Mouse (Mus musculus): ENCODE measurements around the gene Gm2163. TPM values are rescaled to one million over a fixed set of nuclear protein-coding genes. Genes with fewer than 3 reads are reported as not detected.
"Not testable (repeated sequence)": the region's sequence is repeated elsewhere in the genome, so short reads cannot be mapped to it uniquely, and the experiment has no call there.

The Gm2163 gene
- polyA plus RNA-seq (2015; fragmentation: Nextera tagmentation; extraction: Ambion mirVana), result 0.03 TPM in 1 of 2 replicates, not detected in the other

GRCm38 (mm10) chr4:42466452-42466851, at the start of gene Gm2163:
Gene Gm2163, plus strand, starts transcription at chr4:42466752.
- no CpG with 5 or more reads among the region's 5 CpGs for WGBS (ENCODE audit: insufficient replicate concordance)
- DNase-seq, result not testable (repeated sequence)

GRCm38 (mm10) chr4:42439078-42439477, 27.5 kb upstream of the Gm2163 start, which contains the start of gene Gm21586:
Gene Gm21586, plus strand, starts transcription at chr4:42439378.
- WGBS (ENCODE audit: insufficient replicate concordance), result no CpG with 5 or more reads among the region's 18 CpGs
- ATAC-seq (ENCODE audit: low read depth); DNase-seq; H3K9ac ChIP-seq; H3K4me2 ChIP-seq; H3K9me3 ChIP-seq (replicated peaks); H3K27ac ChIP-seq; H3K36me3 ChIP-seq; H3K27me3 ChIP-seq; H3K4me1 ChIP-seq (replicated peaks); H3K4me3 ChIP-seq (replicated peaks): not testable (repeated sequence)

More at GRCm38 (mm10) chr4:42466452-42466851, at the start of gene Gm2163:
- not testable (repeated sequence) for H3K4me3 ChIP-seq (replicated peaks); H3K9ac ChIP-seq; H3K9me3 ChIP-seq (replicated peaks); H3K36me3 ChIP-seq; H3K27me3 ChIP-seq; H3K27ac ChIP-seq; ATAC-seq (ENCODE audit: low read depth); H3K4me2 ChIP-seq; H3K4me1 ChIP-seq (replicated peaks)

GRCm38 (mm10) chr4:42528075-42528474, 61.5 kb downstream of the Gm2163 start, which contains the start of gene Fam205a2:
Gene Fam205a2, minus strand, starts transcription at chr4:42528175.
- H3K9me3 ChIP-seq (replicated peaks); H3K36me3 ChIP-seq; H3K4me3 ChIP-seq (replicated peaks); H3K9ac ChIP-seq; ATAC-seq (ENCODE audit: low read depth); H3K4me2 ChIP-seq; H3K27me3 ChIP-seq; H3K4me1 ChIP-seq (replicated peaks); DNase-seq; H3K27ac ChIP-seq: not testable (repeated sequence)
- no CpG with 5 or more reads among the region's 1 CpGs for WGBS (ENCODE audit: insufficient replicate concordance)

GRCm38 (mm10) chr4:42611895-42612294, 145.3 kb downstream of the Gm2163 start, which contains the start of gene Gm10591:
Gene Gm10591, plus strand, starts transcription at chr4:42612195.
- ATAC-seq (ENCODE audit: low read depth); H3K36me3 ChIP-seq; H3K4me3 ChIP-seq (replicated peaks); H3K9ac ChIP-seq; DNase-seq; H3K27me3 ChIP-seq; H3K27ac ChIP-seq; H3K4me1 ChIP-seq (replicated peaks); H3K9me3 ChIP-seq (replicated peaks); H3K4me2 ChIP-seq: not testable (repeated sequence)
- WGBS (ENCODE audit: insufficient replicate concordance), result no CpG with 5 or more reads among the region's 5 CpGs

GRCm38 (mm10) chr4:42629419-42629818, 162.9 kb downstream of the Gm2163 start, which contains the start of gene Gm2564:
Gene Gm2564, plus strand, starts transcription at chr4:42629719.
- WGBS (ENCODE audit: insufficient replicate concordance), result no CpG with 5 or more reads among the region's 8 CpGs
- H3K9me3 ChIP-seq (replicated peaks); DNase-seq; H3K4me1 ChIP-seq (replicated peaks); H3K9ac ChIP-seq; H3K27me3 ChIP-seq; H3K36me3 ChIP-seq; ATAC-seq (ENCODE audit: low read depth); H3K27ac ChIP-seq; H3K4me3 ChIP-seq (replicated peaks); H3K4me2 ChIP-seq: not testable (repeated sequence)

Other genes with a start within 250 kb of the Gm2163 start
- not detected in 2 replicates for gene Gm10600, start 226.1 kb upstream of the Gm2163 start, polyA plus RNA-seq (2015; fragmentation: Nextera tagmentation; extraction: Ambion mirVana)
- gene Ccl21b, start 211.0 kb upstream of the Gm2163 start, polyA plus RNA-seq (2015; fragmentation: Nextera tagmentation; extraction: Ambion mirVana), result not detected in 2 replicates
- not detected in 2 replicates for gene Gm21953, start 172.5 kb upstream of the Gm2163 start, polyA plus RNA-seq (2015; fragmentation: Nextera tagmentation; extraction: Ambion mirVana)
- gene Fam205a3, start 148.4 kb upstream of the Gm2163 start, polyA plus RNA-seq (2015; fragmentation: Nextera tagmentation; extraction: Ambion mirVana), result not detected in 2 replicates
- not detected in 2 replicates for gene Gm21586, start 27.4 kb upstream of the Gm2163 start, polyA plus RNA-seq (2015; fragmentation: Nextera tagmentation; extraction: Ambion mirVana)
- gene Fam205a2, start 61.4 kb downstream of the Gm2163 start, polyA plus RNA-seq (2015; fragmentation: Nextera tagmentation; extraction: Ambion mirVana), result not detected in 2 replicates
- not detected in 2 replicates for gene Gm10591, start 145.4 kb downstream of the Gm2163 start, polyA plus RNA-seq (2015; fragmentation: Nextera tagmentation; extraction: Ambion mirVana)
- gene Gm2564, start 163.0 kb downstream of the Gm2163 start, polyA plus RNA-seq (2015; fragmentation: Nextera tagmentation; extraction: Ambion mirVana), result not detected in 2 replicates
- gene Ccl27b, start 188.5 kb downstream of the Gm2163 start, polyA plus RNA-seq (2015; fragmentation: Nextera tagmentation; extraction: Ambion mirVana), result not detected in 2 replicates
- not detected in 2 replicates for gene Il11ra2, start 195.1 kb downstream of the Gm2163 start, polyA plus RNA-seq (2015; fragmentation: Nextera tagmentation; extraction: Ambion mirVana)

Measured in liver, embryonic 13.5 days (tissue).